Mouse (Mus musculus) embryonic facial prominence, embryonic 11.5 days (tissue): ENCODE measurements around the gene Luzp1. TPM values are rescaled to one million over a fixed set of nuclear protein-coding genes. Genes with fewer than 3 reads are reported as not detected.
A peak's percentile ranks its signal among the peaks of the same experiment; 100 is the strongest.

Experiments used
- ATAC-seq: fragments of 200-750 bp; cut with Nextera tagmentation; replicated peaks from 2 replicates; pipeline ENCODE4 v1.8.0; 2017; ENCODE audit warnings: low read depth; ENCODE audit not compliant: insufficient number of reproducible peaks, low FRiP score, low TSS enrichment
- DNase-seq: peaks from one replicate; pipeline ENCODE4 v3.0.0-alpha.2; 2015; ENCODE audit warnings: low spot score
- H3K27ac ChIP-seq: fragments of 300-500 bp; sonication (generic); replicated peaks from 2 replicates; pipeline ENCODE4 v1.5.1; 2014; ENCODE audit warnings: mild to moderate bottlenecking, low read depth, low read length, control low read depth
- H3K27me3 ChIP-seq: fragments of 300-500 bp; sonication (generic); 2 replicates; pipeline ENCODE4 v1.6.1; 2014; ENCODE audit warnings: mild to moderate bottlenecking, low read length, moderate library complexity, mixed read lengths; ENCODE audit not compliant: control insufficient read depth, insufficient read depth
- H3K36me3 ChIP-seq: fragments of 300-500 bp; sonication (generic); replicated peaks from 2 replicates; pipeline ENCODE4 v1.6.1; 2014; ENCODE audit warnings: low read depth, mild to moderate bottlenecking, low read length, moderate library complexity, mixed read lengths; ENCODE audit not compliant: control insufficient read depth, insufficient read depth
- H3K4me1 ChIP-seq: fragments of 300-500 bp; sonication (generic); 2 replicates; pipeline ENCODE4 v1.6.1; 2014; ENCODE audit warnings: low read length, mixed read lengths; ENCODE audit not compliant: control insufficient read depth, insufficient read depth
- H3K4me2 ChIP-seq: fragments of 300-500 bp; sonication (generic); 2 replicates; pipeline ENCODE4 v1.6.1; 2014; ENCODE audit warnings: low read depth, mild to moderate bottlenecking, control low read depth, low read length, moderate library complexity
- H3K4me3 ChIP-seq: fragments of 300-500 bp; sonication (generic); 2 replicates; pipeline ENCODE4 v1.5.1; 2014; ENCODE audit warnings: low read depth, low read length, control low read depth
- H3K9ac ChIP-seq: fragments of 300-500 bp; sonication (generic); replicated peaks from 2 replicates; pipeline ENCODE4 v1.6.1; 2014; ENCODE audit warnings: mild to moderate bottlenecking, control low read depth, low read length
- H3K9me3 ChIP-seq: fragments of 300-500 bp; sonication (generic); replicated peaks from 2 replicates; pipeline ENCODE4 v1.6.1; 2016; ENCODE audit warnings: mild to moderate bottlenecking, low read length, inconsistent platforms, mixed read lengths; ENCODE audit not compliant: control insufficient read depth
- WGBS: fragments of 180-500 bp; shearing (Covaris S2); extraction: QIAGEN DNeasy Blood & Tissue Kit; methylation state at CpG from one replicate; pipeline ENCODE4 v1.1.7; 2014; 5-methylcytosine and 5-hydroxymethylcytosine counted together
- polyA plus RNA-seq: library from polyadenylated mRNA; unstranded; fragments of >200 nt; fragmentation: Nextera tagmentation; extraction: Ambion mirVana; gene quantifications from 2 replicates; pipeline ENCODE4 v1.2.1, GENCODE M21; 2014

Gene Luzp1
- polyA plus RNA-seq, 1 experiment from 2014 or later = 116 TPM

- ATAC-seq = no peak
- Histone ChIP-seq H3K4me1 (no peaks in the 10 kb centered on the region), H3K9me3 (no peaks in the 10 kb centered on the region), H3K27me3 (no peaks in the 10 kb centered on the region), H3K4me2 (no peak overlapping the region), H3K27ac (no peak overlapping the region), H3K36me3 (no peaks in the 10 kb centered on the region), H3K9ac (no peak overlapping the region), H3K4me3 (no peak overlapping the region)
- DNase-seq = no peak
- 87% methylated on average over 2 of the region's 2 CpGs for WGBS
Measured at GRCm38 (mm10) chr4:136524309-136524708, 54.7 kb downstream of the Luzp1 start.

GRCm38 (mm10) chr4:136526412-136526811 lies 56.9 kb downstream of the Luzp1 start:
- DNase-seq (peak; percentile 78), ATAC-seq (peak; percentile 59; the same call in 1 of the 2 replicates)
- no peak overlapping the region for H3K4me3 ChIP-seq
- H3K36me3 ChIP-seq = no peaks in the 10 kb centered on the region
- H3K9me3 ChIP-seq = no peaks in the 10 kb centered on the region
- no peak overlapping the region for H3K4me2 ChIP-seq
- 22% methylated on average over 4 of the region's 4 CpGs for WGBS
- no peak overlapping the region for H3K27ac ChIP-seq
- H3K27me3 ChIP-seq = no peaks in the 10 kb centered on the region
- no peaks in the 10 kb centered on the region for H3K4me1 ChIP-seq
- H3K9ac ChIP-seq = no peak overlapping the region

- H3K27me3 ChIP-seq = no peaks in the 10 kb centered on the region
- WGBS = 94% methylated on average over 3 of the region's 3 CpGs
- no peaks in the 10 kb centered on the region for H3K4me1 ChIP-seq
- DNase-seq (no peak), ATAC-seq (no peak)
- H3K4me3 ChIP-seq = no peak overlapping the region
- H3K4me2 ChIP-seq = no peak overlapping the region
- no peaks in the 10 kb centered on the region for H3K9me3 ChIP-seq
- 0 out of 2 replicates have a peak, but pooled peaks cover 5% of the 10 kb centered on the region for H3K36me3 ChIP-seq
- H3K27ac ChIP-seq = no peak overlapping the region
- no peak overlapping the region for H3K9ac ChIP-seq
Measured at GRCm38 (mm10) chr4:136545151-136545550, 75.6 kb downstream of the Luzp1 start.

- WGBS = 85% methylated on average over 3 of the region's 3 CpGs
- H3K36me3 ChIP-seq = peaks cover 10% of the 10 kb centered on the region; the same call in 1 of the 2 replicates
- no peak overlapping the region for H3K27ac ChIP-seq
- H3K27me3 ChIP-seq = no peaks in the 10 kb centered on the region
- DNase-seq (no peak), ATAC-seq (no peak)
- H3K4me1 ChIP-seq = no peaks in the 10 kb centered on the region
- no peak overlapping the region for H3K9ac ChIP-seq
- H3K4me3 ChIP-seq = no peak overlapping the region
- H3K4me2 ChIP-seq = no peak overlapping the region
- H3K9me3 ChIP-seq = no peaks in the 10 kb centered on the region
Measured at GRCm38 (mm10) chr4:136546279-136547045, 76.9 kb downstream of the Luzp1 start.

- H3K9ac ChIP-seq = no peak overlapping the region
- H3K9me3 ChIP-seq = no peaks in the 10 kb centered on the region
- no peaks in the 10 kb centered on the region for H3K4me1 ChIP-seq
- H3K4me3 ChIP-seq = no peak overlapping the region
- no peaks in the 10 kb centered on the region for H3K27me3 ChIP-seq
- H3K36me3 ChIP-seq = peaks cover 10% of the 10 kb centered on the region
- ATAC-seq (no peak), DNase-seq (no peak)
- no peak overlapping the region for H3K27ac ChIP-seq
- H3K4me2 ChIP-seq = no peak overlapping the region
- 83% methylated on average over 1 of the region's 1 CpGs for WGBS
Measured at GRCm38 (mm10) chr4:136547721-136548120, 78.2 kb downstream of the Luzp1 start.

GRCm38 (mm10) chr4:136548381-136548801 lies 78.8 kb downstream of the Luzp1 start:
- ATAC-seq (no peak), DNase-seq (no peak)
- Histone ChIP-seq H3K27me3 (no peaks in the 10 kb centered on the region), H3K4me3 (no peak overlapping the region), H3K9me3 (no peaks in the 10 kb centered on the region), H3K9ac (no peak overlapping the region), H3K4me1 (no peaks in the 10 kb centered on the region), H3K36me3 (peaks cover 10% of the 10 kb centered on the region), H3K4me2 (no peak overlapping the region), H3K27ac (no peak overlapping the region)
- 88% methylated on average over 1 of the region's 1 CpGs for WGBS

GRCm38 (mm10) chr4:136553108-136553507 lies 83.5 kb downstream of the Luzp1 start:
- ATAC-seq = no peak

GRCm38 (mm10) chr4:136557638-136558037 lies 88.1 kb downstream of the Luzp1 start:
- H3K9ac ChIP-seq = no peak overlapping the region
- H3K4me2 ChIP-seq = no peak overlapping the region
- DNase-seq (no peak), ATAC-seq (no peak)
- no peak overlapping the region for H3K4me3 ChIP-seq
- no peaks in the 10 kb centered on the region for H3K27me3 ChIP-seq
- H3K4me1 ChIP-seq = no peaks in the 10 kb centered on the region
- WGBS = 91% methylated on average over 2 of the region's 2 CpGs
- H3K9me3 ChIP-seq = no peaks in the 10 kb centered on the region
- peaks cover 13% of the 10 kb centered on the region for H3K36me3 ChIP-seq
- no peak overlapping the region for H3K27ac ChIP-seq

More at GRCm38 (mm10) chr4:136553108-136553507, 83.5 kb downstream of the Luzp1 start:
- H3K36me3 ChIP-seq = peaks cover 11% of the 10 kb centered on the region
- H3K9me3 ChIP-seq = no peaks in the 10 kb centered on the region
- H3K4me2 ChIP-seq = no peak overlapping the region
- no peaks in the 10 kb centered on the region for H3K27me3 ChIP-seq
- WGBS = 67% methylated on average over 1 of the region's 1 CpGs
- H3K4me1 ChIP-seq = no peaks in the 10 kb centered on the region
- no peak overlapping the region for H3K27ac ChIP-seq
- H3K4me3 ChIP-seq = no peak overlapping the region
- H3K9ac ChIP-seq = no peak overlapping the region
- no peak for DNase-seq
